Mouse (Mus musculus) liver, embryonic 14.5 days (tissue): ENCODE measurements around the gene Eml2.

Experiments
- CTCF ChIP-seq: IDR thresholded peaks from 2 replicates; pipeline ENCODE4 v1.5.1; 2016; ENCODE audit warnings: antibody characterized with exemption, low read depth, control low read depth
- EP300 ChIP-seq: IDR thresholded peaks from 2 replicates; pipeline ENCODE4 v1.6.1; 2016; ENCODE audit warnings: antibody characterized with exemption, low read depth

GRCm38 (mm10) chr7:19130657-19131056, 45.6 kb upstream of the Eml2 start:
- TF ChIP-seq CTCF (peak; percentile 27; the same call in 1 of the 2 replicates), EP300 (no peak)
